Mouse (Mus musculus): Measurements from ENCODE around the gene Amn1. TPM values are rescaled to one million over a fixed set of nuclear protein-coding genes. Genes with fewer than 3 reads are reported as not detected.

Amn1 gene
- 27.9 to 30.7 TPM (median 28.3 TPM) in 4 replicates for total RNA-seq (2023)

GRCm38 (mm10) chr6:149188041-149188924 is at the start of gene Amn1:
Gene Amn1, minus strand, starts transcription at chr6:149188712.

GRCm38 (mm10) chr6:149139471-149139870 is 49.0 kb downstream of the Amn1 start, which contains the start of gene Etfbkmt:
Gene Etfbkmt, plus strand, starts transcription at chr6:149139849.

GRCm38 (mm10) chr6:149129870-149130269 is 58.6 kb downstream of the Amn1 start, which contains the start of gene Gm10203:
Gene Gm10203, plus strand, starts transcription at chr6:149130170.

Other genes with a start within 250 kb of the Amn1 start
- gene Sinhcaf, start 242.2 kb downstream of the Amn1 start, total RNA-seq (2023) = 51.1 to 63.4 TPM (median 55.1 TPM) in 4 replicates
- gene Dennd5b, start 87.0 kb downstream of the Amn1 start, total RNA-seq (2023) = 77.6 to 94.7 TPM (median 79.5 TPM) in 4 replicates
- gene Gm10203, start 58.5 kb downstream of the Amn1 start, total RNA-seq (2023) = not detected in 4 replicates
- 7.5 to 9.0 TPM (median 8.8 TPM) in 4 replicates for gene Etfbkmt, start 48.9 kb downstream of the Amn1 start, total RNA-seq (2023)
- 102 to 122 TPM (median 103 TPM) in 4 replicates for gene Resf1, start 120.7 kb upstream of the Amn1 start, total RNA-seq (2023)
- gene Bicd1, start 220.2 kb upstream of the Amn1 start, total RNA-seq (2023) = 0.82 to 4.3 TPM (median 1.6 TPM) in 4 replicates

All from B cell, adult 62 days (primary cell).